Mouse (Mus musculus) hindbrain, embryonic 11.5 days (tissue): ENCODE results near the gene Marcksl1. TPM values are rescaled to one million over a fixed set of nuclear protein-coding genes. Genes with fewer than 3 reads are reported as not detected.
A peak's percentile ranks its signal among the peaks of the same experiment; 100 is the strongest.

ENCODE experiments used
- ATAC-seq: fragments of 200-750 bp; cut with Nextera tagmentation; 2 replicates; pipeline ENCODE4 v1.8.0; 2017; ENCODE audit warnings: mild to moderate bottlenecking, moderate TSS enrichment, moderate library complexity; ENCODE audit not compliant: low FRiP score
- DNase-seq: peaks from one replicate; pipeline ENCODE4 v3.0.0-alpha.2; 2015; ENCODE audit warnings: low spot score
- H3K27ac ChIP-seq: fragments of 300-500 bp; sonication (generic); 2 replicates; pipeline ENCODE4 v1.5.1; 2014; ENCODE audit warnings: mild to moderate bottlenecking, low read depth, low read length
- H3K27me3 ChIP-seq: fragments of 300-500 bp; sonication (generic); 2 replicates; pipeline ENCODE4 v1.6.1; 2014; ENCODE audit warnings: mild to moderate bottlenecking, low read length, moderate library complexity, mixed read lengths; ENCODE audit not compliant: control insufficient read depth, insufficient read depth
- H3K36me3 ChIP-seq: fragments of 300-500 bp; sonication (generic); 2 replicates; pipeline ENCODE4 v1.6.1; 2014; ENCODE audit warnings: mild to moderate bottlenecking, low read length, moderate library complexity, mixed read lengths; ENCODE audit not compliant: control insufficient read depth, insufficient read depth
- H3K4me1 ChIP-seq: fragments of 300-500 bp; sonication (generic); replicated peaks from 2 replicates; pipeline ENCODE4 v1.6.1; 2014; ENCODE audit warnings: low read length, mixed read lengths; ENCODE audit not compliant: control insufficient read depth, insufficient read depth
- H3K4me2 ChIP-seq: fragments of 300-500 bp; sonication (generic); replicated peaks from 2 replicates; pipeline ENCODE4 v1.6.1; 2014; ENCODE audit warnings: mild to moderate bottlenecking, low read depth, low read length
- H3K4me3 ChIP-seq: fragments of 300-500 bp; sonication (generic); 2 replicates; pipeline ENCODE4 v1.5.1; 2014; ENCODE audit warnings: low read depth, low read length
- H3K9ac ChIP-seq: fragments of 300-500 bp; sonication (generic); 2 replicates; pipeline ENCODE4 v1.6.1; 2014; ENCODE audit warnings: low read depth, low read length
- H3K9me3 ChIP-seq: fragments of 300-500 bp; sonication (generic); 2 replicates; pipeline ENCODE4 v1.6.1; 2016; ENCODE audit warnings: low read length; ENCODE audit not compliant: control insufficient read depth
- WGBS: fragments of 180-500 bp; shearing (Covaris S2); extraction: QIAGEN DNeasy Blood & Tissue Kit; methylation state at CpG from one replicate; pipeline ENCODE4 v1.1.7; 2014; 5-methylcytosine and 5-hydroxymethylcytosine counted together
- polyA plus RNA-seq: library from polyadenylated mRNA; unstranded; fragments of >200 nt; fragmentation: Nextera tagmentation; extraction: Ambion mirVana; gene quantifications from 2 replicates; pipeline ENCODE4 v1.2.1, GENCODE M21; 2014

Gene Marcksl1
- 1,707 and 1,864 TPM in 2 replicates for polyA plus RNA-seq

DNA sequence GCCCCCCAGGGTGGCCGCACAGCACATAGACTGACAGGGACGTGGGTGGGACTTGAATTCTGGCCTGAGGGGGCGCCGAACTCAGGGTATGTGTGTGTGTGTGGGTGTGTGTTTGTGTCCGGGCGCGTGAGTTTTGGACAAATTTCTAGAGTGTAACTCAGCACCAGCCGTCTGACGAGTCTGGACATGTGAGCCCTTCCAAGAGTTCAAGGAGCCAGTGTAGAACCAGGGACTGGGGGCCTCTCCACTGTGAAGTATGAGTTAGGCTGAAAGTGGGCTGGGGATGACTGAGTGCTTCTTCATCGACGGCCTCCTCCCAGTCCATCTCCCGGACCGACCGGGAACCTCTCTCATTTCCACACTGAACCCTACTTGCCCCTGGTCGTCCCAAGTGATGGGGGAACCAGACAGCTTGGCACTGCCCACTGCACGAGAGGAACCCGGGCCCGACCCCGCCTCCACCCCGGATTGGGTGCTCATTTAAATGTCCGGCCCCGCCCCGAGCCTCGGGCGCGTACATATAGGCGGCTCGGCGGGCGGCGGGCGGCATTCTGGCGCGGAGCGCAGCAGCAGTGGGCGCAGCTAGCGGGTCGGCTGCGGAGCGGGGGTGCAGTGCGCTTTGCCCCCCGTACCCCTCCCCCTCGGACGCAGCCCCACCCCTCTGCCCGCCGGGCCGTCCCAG lies at the start of gene Marcksl1:
TSS of gene Marcksl1 (plus strand) at position 496 of the 682 bp plus-strand sequence.
- Histone ChIP-seq H3K4me1 (peaks cover 14% of the 10 kb centered on the region), H3K36me3 (peaks cover 3% of the 10 kb centered on the region; the same call in 1 of the 2 replicates), H3K27ac (peak within 1 kb of the TSS; percentile 99), H3K9ac (peak within 1 kb of the TSS; percentile 100), H3K9me3 (no peaks in the 10 kb centered on the region), H3K4me3 (peak within 1 kb of the TSS; percentile 100), H3K4me2 (peak within 1 kb of the TSS; percentile 78), H3K27me3 (no peaks in the 10 kb centered on the region)
- WGBS = 6% methylated on average over 37 of the region's 47 CpGs
- DNase-seq (peak; percentile 93), ATAC-seq (peak; percentile 83)

DNA sequence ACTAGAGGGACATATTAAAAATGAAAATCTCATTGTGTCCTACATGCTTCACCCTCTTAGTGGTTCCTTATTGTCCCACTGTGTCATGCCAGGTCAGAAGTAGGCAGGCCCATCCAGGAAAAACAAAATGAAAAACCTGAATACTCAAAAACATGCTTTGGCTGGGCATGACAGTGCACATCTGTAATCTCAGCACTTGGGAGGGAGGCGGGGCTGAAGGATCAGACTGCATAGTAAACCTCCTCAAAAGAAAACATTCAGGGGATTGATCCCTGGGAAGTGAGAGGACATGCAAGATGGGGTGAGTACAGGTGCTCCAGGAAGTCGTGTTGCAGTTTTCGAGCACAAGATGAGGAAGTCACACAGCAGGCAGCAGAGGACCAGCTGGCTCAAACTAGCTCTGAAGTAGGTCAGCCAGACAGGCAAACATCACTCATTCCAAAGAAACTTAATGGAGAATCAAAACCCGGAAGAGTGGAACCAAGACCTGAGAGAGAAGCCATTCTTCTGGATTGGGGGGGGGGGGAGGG lies 49.0 kb upstream of the Marcksl1 start:
- H3K4me3 ChIP-seq = no peak overlapping the region
- 91% methylated on average over 4 of the region's 4 CpGs for WGBS
- no peak overlapping the region for H3K27ac ChIP-seq
- no peaks in the 10 kb centered on the region for H3K9me3 ChIP-seq
- H3K4me2 ChIP-seq = no peak overlapping the region
- no peaks in the 10 kb centered on the region for H3K27me3 ChIP-seq
- H3K9ac ChIP-seq = no peak overlapping the region
- no peak for DNase-seq
- H3K4me1 ChIP-seq = peaks cover 5% of the 10 kb centered on the region
- ATAC-seq = no peak
- H3K36me3 ChIP-seq = peaks cover 2% of the 10 kb centered on the region; the same call in 1 of the 2 replicates

DNA sequence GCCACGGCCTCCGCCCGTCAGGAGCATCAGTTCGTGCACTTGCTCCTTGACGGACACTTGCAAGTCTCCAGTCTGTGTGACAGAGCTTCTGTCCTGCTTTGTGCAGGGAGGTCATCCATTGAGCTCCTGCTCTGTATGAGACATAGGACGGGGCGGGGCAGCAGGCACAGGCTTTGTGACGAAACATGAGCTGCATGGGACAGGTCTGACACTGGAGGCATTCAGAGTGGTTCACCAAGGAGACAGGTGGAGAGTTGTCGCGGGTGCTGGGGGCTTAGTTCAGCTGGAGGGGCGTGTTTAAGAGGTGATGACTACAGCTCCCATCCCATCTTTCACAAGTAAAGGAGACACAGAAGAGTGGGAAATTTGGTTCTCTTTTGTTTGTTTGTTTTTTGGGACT lies 37.3 kb upstream of the Marcksl1 start:
- H3K36me3 ChIP-seq = peaks cover 17% of the 10 kb centered on the region; the same call in 1 of the 2 replicates
- no peaks in the 10 kb centered on the region for H3K4me1 ChIP-seq
- no peak overlapping the region for H3K27ac ChIP-seq

DNA sequence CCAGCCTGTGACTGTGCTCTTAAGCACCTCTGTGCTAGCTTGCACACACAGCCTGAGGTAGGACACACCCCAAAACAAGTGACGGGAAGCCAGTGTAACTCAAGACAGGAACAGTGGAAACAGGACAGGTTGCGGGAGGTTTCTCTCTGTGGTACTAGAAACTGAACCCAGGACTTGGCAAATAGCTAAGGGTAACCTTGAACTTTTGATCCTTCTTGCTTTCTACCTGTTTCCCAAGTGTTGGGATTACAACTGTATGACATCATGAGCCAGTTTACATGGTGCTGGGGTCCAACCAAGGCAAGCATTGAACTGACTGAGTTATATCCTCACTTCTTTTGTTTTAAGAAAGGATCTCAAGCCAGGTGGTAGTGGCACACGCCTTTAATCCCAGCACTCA lies 33.5 kb upstream of the Marcksl1 start:
- Histone ChIP-seq H3K36me3 (peaks cover 8% of the 10 kb centered on the region; the same call in 1 of the 2 replicates), H3K9ac (no peak overlapping the region), H3K27ac (no peak overlapping the region), H3K9me3 (no peaks in the 10 kb centered on the region), H3K27me3 (no peaks in the 10 kb centered on the region), H3K4me1 (no peaks in the 10 kb centered on the region), H3K4me2 (no peak overlapping the region), H3K4me3 (no peak overlapping the region)
- no peak for ATAC-seq
- WGBS = 92% methylated on average over 3 of the region's 3 CpGs
- DNase-seq = no peak

More for the DNA sequence above, 37.3 kb upstream of the Marcksl1 start:
- H3K4me3 ChIP-seq = no peak overlapping the region
- no peaks in the 10 kb centered on the region for H3K9me3 ChIP-seq
- no peak for ATAC-seq
- H3K9ac ChIP-seq = no peak overlapping the region
- no peak overlapping the region for H3K4me2 ChIP-seq
- no peaks in the 10 kb centered on the region for H3K27me3 ChIP-seq
- no peak for DNase-seq
- 87% methylated on average over 11 of the region's 11 CpGs for WGBS

DNA sequence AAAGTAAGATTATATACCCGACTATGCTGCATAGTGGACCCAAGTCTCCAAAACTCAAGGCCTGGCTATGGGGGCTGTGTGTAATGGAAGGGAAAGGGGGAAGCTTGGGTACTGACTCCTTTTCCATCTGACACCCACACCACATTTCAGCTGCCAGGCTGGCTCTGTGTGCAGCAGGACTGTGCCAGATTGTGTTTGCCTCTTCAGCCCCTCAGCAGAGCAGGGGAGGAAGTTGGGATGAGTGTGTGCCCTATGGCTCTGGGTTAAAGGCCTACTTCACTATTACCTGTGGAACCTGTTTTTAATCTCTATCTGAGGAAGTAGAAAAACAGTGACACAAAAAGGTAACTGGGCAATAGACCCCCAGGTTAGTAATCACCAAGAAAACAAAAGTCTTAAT lies 32.3 kb upstream of the Marcksl1 start:
- H3K4me2 ChIP-seq = no peak overlapping the region
- H3K4me1 ChIP-seq = no peaks in the 10 kb centered on the region
- ATAC-seq (no peak), DNase-seq (no peak)
- H3K9ac ChIP-seq = no peak overlapping the region
- no peaks in the 10 kb centered on the region for H3K27me3 ChIP-seq
- WGBS = 94% methylated on average over 1 of the region's 1 CpGs
- peaks cover 6% of the 10 kb centered on the region; the same call in 1 of the 2 replicates for H3K36me3 ChIP-seq
- H3K4me3 ChIP-seq = no peak overlapping the region
- no peaks in the 10 kb centered on the region for H3K9me3 ChIP-seq
- no peak overlapping the region for H3K27ac ChIP-seq

DNA sequence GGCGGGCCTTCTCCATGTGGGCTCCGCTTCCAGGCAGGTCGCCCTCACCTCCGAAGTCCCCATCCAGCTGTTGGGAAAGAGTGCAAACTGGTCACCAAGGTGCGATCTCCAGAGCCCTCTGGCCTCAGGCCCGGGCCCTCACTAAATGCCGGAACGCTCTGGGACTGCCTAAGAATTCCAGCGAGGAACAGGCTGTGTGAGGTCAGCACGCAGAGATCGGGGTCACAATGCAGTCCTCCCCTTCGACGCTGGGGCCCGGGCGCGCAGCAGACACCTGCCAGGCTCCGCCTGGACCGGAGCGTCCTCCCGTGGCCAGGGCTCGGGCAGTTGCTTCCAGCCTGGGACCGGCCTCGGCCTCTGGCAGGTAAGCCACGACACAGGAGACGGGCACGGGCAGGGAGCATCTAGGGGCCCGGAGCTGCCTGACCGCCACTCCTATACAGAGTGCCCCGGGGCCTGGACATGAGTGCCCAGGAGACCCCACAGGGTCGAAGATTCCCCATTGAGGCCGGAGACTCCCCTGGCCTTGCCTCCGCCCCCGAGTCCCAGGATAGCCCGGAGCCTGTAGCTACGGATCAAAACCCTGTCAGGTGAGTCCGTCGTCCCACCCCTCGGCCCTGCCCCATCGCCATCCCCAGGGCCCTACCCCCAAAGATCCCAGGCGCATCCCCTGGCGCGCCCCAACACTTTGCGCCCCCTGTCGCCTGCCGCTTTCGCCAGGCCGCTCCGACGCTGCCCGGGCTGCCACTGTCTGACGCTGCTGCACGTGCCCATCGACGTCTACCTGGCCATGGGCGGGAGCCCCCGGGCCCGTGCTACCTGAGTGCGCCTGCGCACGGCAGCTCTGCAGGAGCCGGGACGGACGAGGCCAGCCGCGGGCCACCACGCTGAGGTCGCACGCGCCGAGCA lies 22.2 kb upstream of the Marcksl1 start, which contains the start of the genes Tssk3 and Fam229a:
TSS of gene Tssk3 (minus strand) at position 51 of the 909 bp plus-strand sequence.
TSS of gene Fam229a (plus strand) at position 219 of the 909 bp plus-strand sequence.
- Histone ChIP-seq H3K36me3 (0 out of 2 replicates have a peak, but pooled peaks cover 5% of the 10 kb centered on the region), H3K4me2 (peak within 1 kb of the TSS; percentile 57), H3K4me1 (peaks cover 12% of the 10 kb centered on the region), H3K27me3 (peaks cover 21% of the 10 kb centered on the region), H3K4me3 (peak within 1 kb of the TSS; percentile 28), H3K27ac (no peak within 1 kb of the TSS), H3K9ac (peak within 1 kb of the TSS; percentile 15; the same call in 1 of the 2 replicates), H3K9me3 (no peaks in the 10 kb centered on the region)
- ATAC-seq (no peak), DNase-seq (peak; percentile 41)
- 2% methylated on average over 68 of the region's 70 CpGs for WGBS

DNA sequence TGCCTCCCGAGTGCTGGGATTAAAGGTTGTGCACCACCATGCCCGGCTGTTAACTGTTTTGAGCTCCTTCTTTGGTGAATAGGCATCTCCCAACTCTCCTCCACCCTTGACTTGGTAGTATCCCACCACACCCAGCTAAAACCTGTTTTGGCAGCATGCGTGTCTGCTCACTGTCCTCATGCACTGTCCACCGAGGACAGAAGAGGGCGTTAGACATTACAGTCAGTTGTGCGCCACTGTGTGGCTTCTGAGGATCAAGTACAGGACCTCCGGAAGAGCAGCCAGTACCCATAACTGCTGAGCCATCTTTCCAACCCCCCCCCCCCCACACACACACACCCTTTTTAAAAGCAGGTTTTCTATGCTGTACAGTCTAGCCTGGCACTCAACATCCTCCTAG lies 18.7 kb upstream of the Marcksl1 start:
- Histone ChIP-seq H3K4me3 (no peak overlapping the region), H3K4me1 (peaks cover 16% of the 10 kb centered on the region), H3K27ac (no peak overlapping the region), H3K9me3 (no peaks in the 10 kb centered on the region), H3K9ac (no peak overlapping the region), H3K27me3 (peaks cover 19% of the 10 kb centered on the region), H3K4me2 (no peak overlapping the region), H3K36me3 (no peaks in the 10 kb centered on the region)
- 71% methylated on average over 6 of the region's 7 CpGs for WGBS
- ATAC-seq = no peak
- DNase-seq = no peak

DNA sequence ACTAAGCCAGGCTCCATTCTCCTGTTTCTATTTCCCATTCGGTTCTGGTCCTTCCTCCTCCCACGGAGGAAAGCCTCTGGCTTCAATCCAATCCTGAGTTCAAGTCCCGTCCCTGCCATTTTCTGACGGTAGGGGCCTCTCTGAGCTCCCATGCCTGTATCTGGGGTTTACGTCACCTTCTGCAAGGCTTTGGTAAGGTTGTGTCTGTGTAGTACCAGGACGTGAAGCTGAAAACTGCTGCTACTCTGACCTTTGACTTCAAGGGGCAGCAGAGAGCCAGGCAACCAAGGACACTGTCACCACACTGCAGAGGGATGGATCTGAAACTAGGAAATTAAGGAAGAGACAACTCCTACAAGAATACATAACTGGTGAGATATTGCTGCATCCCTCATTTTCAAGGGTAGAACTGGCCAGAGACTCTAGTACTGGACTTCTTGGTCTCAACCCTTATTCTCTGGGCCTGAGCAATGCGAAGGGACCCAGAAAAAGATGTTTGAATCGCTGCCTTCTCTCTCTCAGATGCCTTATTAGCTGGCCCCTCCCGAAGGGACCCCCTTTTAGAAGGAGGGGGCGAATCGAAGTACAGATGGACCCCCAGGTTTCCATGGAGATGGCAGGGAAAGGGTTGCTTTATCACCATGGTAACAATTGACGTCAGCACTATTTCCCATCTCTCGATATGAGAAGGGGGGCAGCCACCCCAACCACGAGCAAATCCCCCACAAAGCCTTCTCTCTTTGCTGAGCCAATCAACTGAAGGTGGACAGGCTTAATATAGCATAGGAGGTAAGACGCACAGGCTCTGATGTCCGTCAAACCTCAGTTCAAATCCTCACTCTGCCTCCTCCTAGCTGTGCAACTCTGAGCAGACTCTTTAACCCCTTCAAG lies 17.5 kb upstream of the Marcksl1 start:
- peaks cover 15% of the 10 kb centered on the region for H3K4me1 ChIP-seq
- no peaks in the 10 kb centered on the region for H3K9me3 ChIP-seq
- peaks cover 15% of the 10 kb centered on the region for H3K27me3 ChIP-seq
- no peaks in the 10 kb centered on the region for H3K36me3 ChIP-seq
- H3K27ac ChIP-seq = no peak overlapping the region
- 27% methylated on average over 16 of the region's 16 CpGs for WGBS
- DNase-seq = peak; percentile 44
- 0 out of 2 replicates have a peak overlapping the region, but pooled peaks have one; percentile 14 for H3K4me2 ChIP-seq
- no peak overlapping the region for H3K9ac ChIP-seq
- no peak for ATAC-seq
- no peak overlapping the region for H3K4me3 ChIP-seq
